Mouse (Mus musculus): ENCODE measurements around the gene A930017K11Rik. TPM values are rescaled to one million over a fixed set of nuclear protein-coding genes. Genes with fewer than 3 reads are reported as not detected.

A930017K11Rik gene
- not detected for total RNA-seq (2021)
- long read RNA-seq, experiment 1, result 0 reads
- long read RNA-seq, experiment 2, partial matches to known transcripts, result 0 of 1 reads
- long read RNA-seq, experiment 2, other reads (novel, unspliced or antisense), result 1 of 1 reads

GRCm38 (mm10) chr17:25951803-25952623, at the start of gene A930017K11Rik:
TSS of gene A930017K11Rik (minus strand) at chr17:25952565.
- intact Hi-C loops (cut with DNase I), result no loop called here
- peak; percentile 13 to 17 for DNase-seq

GRCm38 (mm10) chr17:25998425-25998824, 46.1 kb upstream of the A930017K11Rik start:
- DNase-seq, result no peak
- intact Hi-C loops (cut with DNase I), result no loop called here

- no peak for DNase-seq
- intact Hi-C loops (cut with DNase I), result no loop called here
Measured at GRCm38 (mm10) chr17:25993489-25993888, 41.1 kb upstream of the A930017K11Rik start.

- intact Hi-C loops (cut with DNase I), result no loop called here
- DNase-seq, result no peak
Measured at GRCm38 (mm10) chr17:25992274-25992673, 39.9 kb upstream of the A930017K11Rik start.

GRCm38 (mm10) chr17:25990331-25990730, 38.0 kb upstream of the A930017K11Rik start:
- DNase-seq, result no peak
- intact Hi-C loops (cut with DNase I), result no loop called here

GRCm38 (mm10) chr17:25985306-25986294, 33.2 kb upstream of the A930017K11Rik start, which contains the start of gene Capn15:
TSS of gene Capn15 (minus strand) at chr17:25985796.
- DNase-seq, result peak; percentile 94 to 95
- intact Hi-C loops (cut with DNase I), result loop anchor here (2.0 to 5.0 kb wide), 2 partner anchors 45 to 93 kb away; no protein-coding TSS in a partner anchor

GRCm38 (mm10) chr17:25984556-25985305, 32.4 kb upstream of the A930017K11Rik start:
- no peak for DNase-seq
- intact Hi-C loops (cut with DNase I), result loop anchor here (2.0 to 5.0 kb wide), 2 partner anchors 44 to 92 kb away; no protein-coding TSS in a partner anchor

- intact Hi-C loops (cut with DNase I), result loop anchor here (2.0 kb wide), 1 partner anchor 43 kb away; no protein-coding TSS in a partner anchor
- no peak for DNase-seq
Measured at GRCm38 (mm10) chr17:25984066-25984465, 31.7 kb upstream of the A930017K11Rik start.

GRCm38 (mm10) chr17:25982913-25983312, 30.5 kb upstream of the A930017K11Rik start:
- intact Hi-C loops (cut with DNase I), result no loop called here
- no peak for DNase-seq

GRCm38 (mm10) chr17:25980854-25981253, 28.5 kb upstream of the A930017K11Rik start:
- peak; percentile 53 to 66 for DNase-seq
- intact Hi-C loops (cut with DNase I), result no loop called here

GRCm38 (mm10) chr17:25979829-25980738, 27.7 kb upstream of the A930017K11Rik start:
- intact Hi-C loops (cut with DNase I), result no loop called here

GRCm38 (mm10) chr17:25970954-25971707, 18.8 kb upstream of the A930017K11Rik start:
- intact Hi-C loops (cut with DNase I), result no loop called here
- DNase-seq, result no peak

More at GRCm38 (mm10) chr17:25979829-25980738, 27.7 kb upstream of the A930017K11Rik start:
- DNase-seq, result no peak

- intact Hi-C loops (cut with DNase I), result no loop called here
Measured at GRCm38 (mm10) chr17:25970448-25970847, 18.1 kb upstream of the A930017K11Rik start.

GRCm38 (mm10) chr17:25968176-25968575, 15.8 kb upstream of the A930017K11Rik start:
- intact Hi-C loops (cut with DNase I), result no loop called here
- no peak for DNase-seq

More at GRCm38 (mm10) chr17:25970448-25970847, 18.1 kb upstream of the A930017K11Rik start:
- DNase-seq, result no peak

GRCm38 (mm10) chr17:25967652-25968051, 15.3 kb upstream of the A930017K11Rik start:
- intact Hi-C loops (cut with DNase I), result no loop called here
- DNase-seq, result peak in 1 of 2 experiments; percentile 49

- intact Hi-C loops (cut with DNase I), result no loop called here
- no peak for DNase-seq
Measured at GRCm38 (mm10) chr17:25964271-25964670, 11.9 kb upstream of the A930017K11Rik start.

GRCm38 (mm10) chr17:25962413-25962905, 10.1 kb upstream of the A930017K11Rik start:
- intact Hi-C loops (cut with DNase I), result no loop called here
- DNase-seq, result no peak

GRCm38 (mm10) chr17:25961566-25961965, 9.2 kb upstream of the A930017K11Rik start:
- intact Hi-C loops (cut with DNase I), result no loop called here
- no peak for DNase-seq

All from heart, postnatal 14 days (tissue).